Mouse (Mus musculus) olfactory bulb, adult 2 months (tissue): ENCODE data around the gene Asb6. TPM values are rescaled to one million over a fixed set of nuclear protein-coding genes. Genes with fewer than 3 reads are reported as not detected.

Experiments used
- H3K27ac ChIP-seq: fragments of 200-500 bp; 2 replicates; pipeline ENCODE4 v1.5.1; 2012; ENCODE audit warnings: low read depth, low read length; ENCODE audit not compliant: insufficient read depth
- H3K4me1 ChIP-seq: fragments of 200-500 bp; 2 replicates; pipeline ENCODE4 v1.6.1; 2012; ENCODE audit warnings: low read length; ENCODE audit not compliant: control insufficient read depth, insufficient read depth
- H3K4me3 ChIP-seq: fragments of 200-500 bp; 2 replicates; pipeline ENCODE4 v1.5.1; 2012; ENCODE audit warnings: mild to moderate bottlenecking, low read depth, low read length, moderate library complexity; ENCODE audit not compliant: insufficient read depth
- CTCF ChIP-seq: fragments of 200-500 bp; IDR thresholded peaks from 2 replicates; pipeline ENCODE4 v1.5.1; 2012; ENCODE audit warnings: low read depth, mild to moderate bottlenecking, low read length, moderate library complexity; ENCODE audit not compliant: insufficient read depth
- POLR2A ChIP-seq: fragments of 200-500 bp; IDR thresholded peaks from 2 replicates; pipeline ENCODE4 v1.6.1; 2012; ENCODE audit warnings: mild to moderate bottlenecking, low read depth, low read length, moderate library complexity; ENCODE audit not compliant: insufficient read depth
- WGBS: fragments of 180-500 bp; shearing (Covaris S2); methylation state at CpG from one replicate; pipeline ENCODE4 v1.1.7; 2018; 5-methylcytosine and 5-hydroxymethylcytosine counted together
- polyA plus RNA-seq: library from polyadenylated mRNA; stranded (reverse); fragments of >200 nt; gene quantifications from 2 replicates; pipeline ENCODE4 v1.2.4, GENCODE M21; 2012; ENCODE audit warnings: low replicate concordance; ENCODE audit not compliant: missing spikeins, insufficient read depth, insufficient read length

Asb6 gene
- polyA plus RNA-seq, 1 experiment = not detected

- WGBS = 4% methylated on average over 28 of the region's 28 CpGs
- no peak for TF ChIP-seq CTCF
- TF ChIP-seq POLR2A = no peak
- Histone ChIP-seq H3K4me3 (peak overlapping the region; percentile 73), H3K27ac (no peak overlapping the region), H3K4me1 (peaks cover 22% of the 10 kb centered on the region)
Observed at GRCm38 (mm10) chr2:30807147-30807647, 22.9 kb downstream of the Asb6 start.

GRCm38 (mm10) chr2:30805983-30806382 is 24.1 kb downstream of the Asb6 start:
- WGBS = 72% methylated on average over 2 of the region's 2 CpGs
- H3K27ac ChIP-seq = no peak overlapping the region
- no peak for TF ChIP-seq POLR2A
- no peak for TF ChIP-seq CTCF

GRCm38 (mm10) chr2:30803604-30804003 is 26.5 kb downstream of the Asb6 start, which contains the start of gene 1700001O22Rik:
TSS of gene 1700001O22Rik (minus strand) at chr2:30803661.
- TF ChIP-seq CTCF = no peak
- Histone ChIP-seq H3K4me1 (peaks cover 26% of the 10 kb centered on the region), H3K27ac (no peak within 1 kb of the TSS), H3K4me3 (no peak within 1 kb of the TSS)
- 90% methylated on average over 3 of the region's 3 CpGs for WGBS

More at GRCm38 (mm10) chr2:30805983-30806382, 24.1 kb downstream of the Asb6 start:
- H3K4me1 ChIP-seq = peaks cover 30% of the 10 kb centered on the region
- H3K4me3 ChIP-seq = no peak overlapping the region

GRCm38 (mm10) chr2:30801067-30801852 is 28.9 kb downstream of the Asb6 start:
- peak overlapping the region; percentile 54 for H3K4me3 ChIP-seq
- 2% methylated on average over 77 of the region's 77 CpGs for WGBS
- peak overlapping the region; percentile 45; the same call in 1 of the 2 replicates for H3K27ac ChIP-seq
- no peak for TF ChIP-seq CTCF
- no peak for TF ChIP-seq POLR2A
- H3K4me1 ChIP-seq = peaks cover 30% of the 10 kb centered on the region

- TF ChIP-seq CTCF = no peak
- TF ChIP-seq POLR2A = no peak
- H3K4me3 ChIP-seq = peak overlapping the region; percentile 54
- 37% methylated on average over 7 of the region's 7 CpGs for WGBS
- H3K27ac ChIP-seq = no peak overlapping the region
- H3K4me1 ChIP-seq = peaks cover 36% of the 10 kb centered on the region
Observed at GRCm38 (mm10) chr2:30800671-30801066, 29.5 kb downstream of the Asb6 start.

- peaks cover 41% of the 10 kb centered on the region for H3K4me1 ChIP-seq
- WGBS = 53% methylated on average over 3 of the region's 3 CpGs
- no peak for TF ChIP-seq CTCF
- no peak for TF ChIP-seq POLR2A
- H3K4me3 ChIP-seq = no peak overlapping the region
- H3K27ac ChIP-seq = no peak overlapping the region
Observed at GRCm38 (mm10) chr2:30799456-30799855, 30.7 kb downstream of the Asb6 start.

GRCm38 (mm10) chr2:30796382-30796781 is 33.8 kb downstream of the Asb6 start:
- Histone ChIP-seq H3K4me3 (peak overlapping the region; percentile 17; the same call in 1 of the 2 replicates), H3K27ac (peak overlapping the region; percentile 77), H3K4me1 (peaks cover 36% of the 10 kb centered on the region)
- TF ChIP-seq CTCF (no peak), POLR2A (0 out of 2 replicates have a peak, but pooled peaks have one; percentile 20)
- 3% methylated on average over 11 of the region's 11 CpGs for WGBS

- peaks cover 31% of the 10 kb centered on the region for H3K4me1 ChIP-seq
- WGBS = 65% methylated on average over 5 of the region's 5 CpGs
- H3K27ac ChIP-seq = 0 out of 2 replicates have a peak overlapping the region, but pooled peaks have one; percentile 30
- no peak overlapping the region for H3K4me3 ChIP-seq
- TF ChIP-seq POLR2A (no peak), CTCF (no peak; the same call in 1 of the 2 replicates)
Observed at GRCm38 (mm10) chr2:30795889-30796275, 34.3 kb downstream of the Asb6 start.

GRCm38 (mm10) chr2:30795271-30795888 is 34.8 kb downstream of the Asb6 start:
- no peak overlapping the region for H3K4me3 ChIP-seq
- WGBS = 79% methylated on average over 7 of the region's 7 CpGs
- peaks cover 27% of the 10 kb centered on the region for H3K4me1 ChIP-seq
- H3K27ac ChIP-seq = no peak overlapping the region
- TF ChIP-seq CTCF = no peak
- no peak for TF ChIP-seq POLR2A
